Mouse (Mus musculus) lung, postnatal 0 days (tissue): ENCODE results near the gene Fgf12.

ENCODE experiments used
- CTCF ChIP-seq: IDR thresholded peaks from 2 replicates; pipeline ENCODE4 v1.5.1; 2016; ENCODE audit warnings: antibody characterized with exemption, mild to moderate bottlenecking
- EP300 ChIP-seq: IDR thresholded peaks from 2 replicates; pipeline ENCODE4 v1.6.1; 2016; ENCODE audit warnings: antibody characterized with exemption, mild to moderate bottlenecking, control low read depth

DNA sequence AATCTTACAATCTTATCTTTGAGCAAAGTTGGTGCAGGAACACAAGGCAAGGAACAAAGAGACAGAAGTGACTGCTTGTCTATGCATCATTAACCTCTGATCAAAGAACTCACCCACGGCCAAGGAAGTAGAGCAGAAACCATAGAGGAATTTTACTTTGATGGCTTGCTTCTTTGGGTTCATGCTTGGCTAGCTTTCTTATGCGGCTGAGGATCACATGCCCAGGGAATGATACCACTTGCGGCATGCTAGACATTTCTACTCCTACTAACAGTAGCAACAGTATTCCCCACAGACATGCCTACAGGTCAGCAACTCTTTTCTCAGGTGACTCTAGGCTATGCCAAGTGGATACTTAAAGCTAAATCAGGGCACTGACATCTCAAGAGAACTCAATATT lies 429.3 kb downstream of the Fgf12 start:
- TF ChIP-seq CTCF (no peak), EP300 (no peak)
